Comparison of ENCODE assay signal across 8 mouse cellular contexts in genomic region chr5:106561499-106561822, GRCm38 (mm10). TPM values are rescaled to one million over a fixed set of nuclear protein-coding genes. Genes with fewer than 3 reads are reported as not detected.
DNase-seq lines count a peak whose midpoint lies in the region; ATAC-seq lines count a peak whose summit lies in the region.

No protein-coding gene starts in this region.

- H3K9ac ChIP-seq in kidney, embryonic 16.5 days (replicated peaks; ENCODE audit: low read length), result no peak overlapping the region
- H3K9ac ChIP-seq in embryonic facial prominence, embryonic 13.5 days, result no peak overlapping the region
- no peak overlapping the region; the same call in 1 of the 2 replicates for H3K9ac ChIP-seq in hindbrain, embryonic 16.5 days (ENCODE audit: low read depth, low read length)
- peak overlapping the region; percentile 45 for H3K9ac ChIP-seq in midbrain, embryonic 15.5 days

- no peak overlapping the region for H3K27ac ChIP-seq in kidney, embryonic 16.5 days (ENCODE audit: low read length)
- H3K27ac ChIP-seq in embryonic facial prominence, embryonic 13.5 days, result no peak overlapping the region
- H3K27ac ChIP-seq in hindbrain, embryonic 16.5 days (ENCODE audit: low read depth, low read length), result no peak overlapping the region
- peak overlapping the region; percentile 48; the same call in 1 of the 2 replicates for H3K27ac ChIP-seq in midbrain, embryonic 15.5 days

- H3K9me3 ChIP-seq in kidney, embryonic 16.5 days (ENCODE audit: low read length), result no peaks in the 10 kb centered on the region
- no peaks in the 10 kb centered on the region for H3K9me3 ChIP-seq in embryonic facial prominence, embryonic 13.5 days
- no peaks in the 10 kb centered on the region for H3K9me3 ChIP-seq in hindbrain, embryonic 16.5 days (ENCODE audit: control insufficient read depth, low read length)
- no peaks in the 10 kb centered on the region for H3K9me3 ChIP-seq in midbrain, embryonic 15.5 days

- DNase-seq in kidney, adult 8-10 months, result no peak
- DNase-seq in urinary bladder, adult 2 months (ENCODE audit: low spot score), result no peak
- no peak for DNase-seq in kidney, postnatal 36 days
- no peak for DNase-seq in adrenal gland, postnatal 36 days

- peak overlapping the region; percentile 35; the same call in 1 of the 2 replicates for H3K4me2 ChIP-seq in kidney, embryonic 16.5 days (replicated peaks; ENCODE audit: low read depth, low read length)
- peak overlapping the region; percentile 68 for H3K4me2 ChIP-seq in embryonic facial prominence, embryonic 13.5 days
- H3K4me2 ChIP-seq in hindbrain, embryonic 16.5 days (ENCODE audit: low read length), result peak overlapping the region; percentile 69
- H3K4me2 ChIP-seq in midbrain, embryonic 15.5 days, result peak overlapping the region; percentile 67

- no peak for ATAC-seq in kidney, embryonic 16.5 days (ENCODE audit: low FRiP score, low TSS enrichment)
- ATAC-seq in embryonic facial prominence, embryonic 13.5 days (ENCODE audit: insufficient number of reproducible peaks, insufficient read depth, low FRiP score, low TSS enrichment, low read depth), result no peak
- ATAC-seq in hindbrain, embryonic 16.5 days, result no peak
- no peak for ATAC-seq in midbrain, embryonic 15.5 days (replicated peaks)

- H3K4me1 ChIP-seq in kidney, embryonic 16.5 days (ENCODE audit: insufficient read depth, low read length), result peaks cover 6% of the 10 kb centered on the region; the same call in 1 of the 2 replicates
- H3K4me1 ChIP-seq in embryonic facial prominence, embryonic 13.5 days, result peaks cover 12% of the 10 kb centered on the region
- H3K4me1 ChIP-seq in hindbrain, embryonic 16.5 days (ENCODE audit: control insufficient read depth, insufficient read depth, low read depth, low read length), result peaks cover 13% of the 10 kb centered on the region
- peaks cover 45% of the 10 kb centered on the region for H3K4me1 ChIP-seq in midbrain, embryonic 15.5 days

- H3K4me3 ChIP-seq in kidney, embryonic 16.5 days (ENCODE audit: low read length), result peak overlapping the region; percentile 28
- peak overlapping the region; percentile 37 for H3K4me3 ChIP-seq in embryonic facial prominence, embryonic 13.5 days
- peak overlapping the region; percentile 29 for H3K4me3 ChIP-seq in hindbrain, embryonic 16.5 days (ENCODE audit: low read length)
- H3K4me3 ChIP-seq in midbrain, embryonic 15.5 days, result peak overlapping the region; percentile 34

- 18% methylated on average over 8 of the region's 8 CpGs for WGBS in kidney, embryonic 16.5 days
- WGBS in embryonic facial prominence, embryonic 13.5 days, result 18% methylated on average over 8 of the region's 8 CpGs
- WGBS in hindbrain, embryonic 16.5 days, result 17% methylated on average over 8 of the region's 8 CpGs
- WGBS in midbrain, embryonic 15.5 days, result 17% methylated on average over 8 of the region's 8 CpGs

- H3K27me3 ChIP-seq in kidney, embryonic 16.5 days (ENCODE audit: insufficient read depth, low read length), result peaks cover 95% of the 10 kb centered on the region
- H3K27me3 ChIP-seq in embryonic facial prominence, embryonic 13.5 days, result peaks cover 100% of the 10 kb centered on the region
- H3K27me3 ChIP-seq in hindbrain, embryonic 16.5 days (replicated peaks; ENCODE audit: control insufficient read depth, insufficient read depth, low read length), result peaks cover 57% of the 10 kb centered on the region
- peaks cover 53% of the 10 kb centered on the region for H3K27me3 ChIP-seq in midbrain, embryonic 15.5 days (replicated peaks)

- no peaks in the 10 kb centered on the region for H3K36me3 ChIP-seq in kidney, embryonic 16.5 days (ENCODE audit: insufficient read depth, low read length)
- no peaks in the 10 kb centered on the region for H3K36me3 ChIP-seq in embryonic facial prominence, embryonic 13.5 days
- no peaks in the 10 kb centered on the region for H3K36me3 ChIP-seq in hindbrain, embryonic 16.5 days (ENCODE audit: control insufficient read depth, insufficient read depth, low read length)
- no peaks in the 10 kb centered on the region for H3K36me3 ChIP-seq in midbrain, embryonic 15.5 days (replicated peaks)

RNA-seq across cellular contexts. Expression of gene Gm17304, which starts 47.4 kb away (rescaled TPM):
- not detected in 2 replicates for polyA plus RNA-seq in kidney, embryonic 16.5 days (2015; fragmentation: Nextera tagmentation; extraction: Ambion mirVana)
- polyA plus RNA-seq in embryonic facial prominence, embryonic 13.5 days (2015; fragmentation: Nextera tagmentation; extraction: Ambion mirVana), result not detected in 2 replicates
- polyA plus RNA-seq in hindbrain, embryonic 16.5 days (2015; fragmentation: Nextera tagmentation; extraction: Ambion mirVana), result not detected in 2 replicates
- polyA plus RNA-seq in midbrain, embryonic 15.5 days (2015; fragmentation: Nextera tagmentation; extraction: Ambion mirVana), result not detected in 2 replicates
- polyA plus RNA-seq in urinary bladder, adult 2 months (2012; rRNA removed), result not detected in 2 replicates
- total RNA-seq in adrenal gland, postnatal 36 days (2021), result not detected
